Mouse (Mus musculus): ENCODE data around the gene March6. TPM values are rescaled to one million over a fixed set of nuclear protein-coding genes. Genes with fewer than 3 reads are reported as not detected.

March6 gene
- total RNA-seq, 1 experiment = 67.6 TPM

DNA sequence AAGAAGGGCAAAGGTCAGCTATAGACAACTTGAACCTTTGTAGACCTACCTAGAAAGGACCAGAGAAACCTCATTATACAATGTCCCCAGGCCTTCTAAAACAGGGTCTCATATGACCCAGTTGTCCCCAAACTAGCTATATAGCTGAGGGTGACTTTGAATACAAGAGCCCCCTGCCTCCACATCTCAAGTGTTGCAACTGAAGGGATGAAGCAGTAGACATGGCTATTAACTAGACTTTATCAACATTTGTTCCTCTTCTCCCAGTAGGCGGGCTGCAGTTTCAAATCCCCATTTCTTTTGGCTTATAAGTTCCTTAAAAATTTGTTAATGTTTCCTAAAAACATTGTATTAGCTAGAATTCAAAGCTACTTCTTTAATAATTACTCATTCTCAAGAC, 64.1 kb downstream of the March6 start:
- H3K36me3 ChIP-seq (ENCODE audit: control insufficient read depth, insufficient read depth, low read length, poor library complexity, severe bottlenecking) = peaks cover 1% of the 10 kb centered on the region
- H3K9me3 ChIP-seq (ENCODE audit: control insufficient read depth, insufficient read depth, low read depth, low read length) = no peaks in the 10 kb centered on the region
- TF ChIP-seq CHD2 (IDR thresholded peaks at IDR 0.05; ENCODE audit: low read depth, low read length) (no peak), HCFC1 (IDR thresholded peaks at IDR 0.05; ENCODE audit: borderline replicate concordance, insufficient read depth, low read length) (no peak), ZC3H11A (IDR thresholded peaks at IDR 0.05; ENCODE audit: borderline replicate concordance, low read depth, low read length) (no peak), MAFK (IDR thresholded peaks at IDR 0.05; ENCODE audit: insufficient read depth, low read depth, low read length) (no peak), ZNF384 (IDR thresholded peaks at IDR 0.05; ENCODE audit: low read depth, low read length) (no peak)
- no peaks in the 10 kb centered on the region for H3K4me1 ChIP-seq (ENCODE audit: control insufficient read depth in 2 of 2, insufficient read depth in 2 of 2, low read length in 2 of 2, poor library complexity in 1 of 2)
- H3K27ac ChIP-seq (ENCODE audit: insufficient read depth, low read depth, low read length, poor library complexity, severe bottlenecking) = no peak overlapping the region
- in situ Hi-C loops (cut with MboI; ENCODE audit: low sequenced_read_pairs in 2 of 2, unreplicated experiment in 2 of 2) = no loop called here
- no peak overlapping the region for H3K4me3 ChIP-seq (ENCODE audit: insufficient read depth in 1 of 2, low read depth in 1 of 2, low read length in 2 of 2, poor library complexity in 1 of 2, severe bottlenecking in 1 of 2)
- no peak for DNase-seq (ENCODE audit: low read depth, low spot score)
- no peak overlapping the region for H3K9ac ChIP-seq (ENCODE audit: insufficient read depth, low read depth, low read length, poor library complexity, severe bottlenecking)

DNA sequence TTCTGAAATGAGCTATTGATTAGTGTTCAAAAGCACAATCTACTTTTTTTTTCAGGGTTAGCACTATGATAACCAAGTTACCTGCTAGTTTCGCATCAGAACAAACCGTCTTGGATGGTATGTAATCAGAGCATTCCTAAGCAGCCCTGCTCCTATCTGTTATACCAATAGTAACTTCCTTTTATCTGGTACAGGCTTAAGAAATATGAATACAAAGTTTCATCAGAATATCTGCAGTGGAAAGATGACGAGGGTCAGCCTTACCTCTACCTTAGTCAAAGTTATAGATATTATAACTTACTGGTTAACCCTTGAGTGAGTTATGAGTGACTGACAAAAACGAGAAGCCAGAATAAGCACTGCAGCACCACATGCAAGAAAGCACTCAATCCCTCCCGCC, 64.6 kb downstream of the March6 start:
- H3K36me3 ChIP-seq (ENCODE audit: control insufficient read depth, insufficient read depth, low read length, poor library complexity, severe bottlenecking) = peaks cover 4% of the 10 kb centered on the region
- no peak overlapping the region for H3K4me3 ChIP-seq (ENCODE audit: insufficient read depth in 1 of 2, low read depth in 1 of 2, low read length in 2 of 2, poor library complexity in 1 of 2, severe bottlenecking in 1 of 2)
- no peak overlapping the region for H3K27ac ChIP-seq (ENCODE audit: insufficient read depth, low read depth, low read length, poor library complexity, severe bottlenecking)
- H3K4me1 ChIP-seq (ENCODE audit: control insufficient read depth in 2 of 2, insufficient read depth in 2 of 2, low read length in 2 of 2, poor library complexity in 1 of 2) = no peaks in the 10 kb centered on the region
- H3K9me3 ChIP-seq (ENCODE audit: control insufficient read depth, insufficient read depth, low read depth, low read length) = no peaks in the 10 kb centered on the region
- no peak for TF ChIP-seq HCFC1 (IDR thresholded peaks at IDR 0.05; ENCODE audit: borderline replicate concordance, insufficient read depth, low read length)
- no peak for TF ChIP-seq CHD2 (IDR thresholded peaks at IDR 0.05; ENCODE audit: low read depth, low read length)
- TF ChIP-seq ZNF384 (IDR thresholded peaks at IDR 0.05; ENCODE audit: low read depth, low read length) = no peak
- no peak for TF ChIP-seq ZC3H11A (IDR thresholded peaks at IDR 0.05; ENCODE audit: borderline replicate concordance, low read depth, low read length)
- no peak for TF ChIP-seq MAFK (IDR thresholded peaks at IDR 0.05; ENCODE audit: insufficient read depth, low read depth, low read length)
- in situ Hi-C loops (cut with MboI; ENCODE audit: low sequenced_read_pairs in 2 of 2, unreplicated experiment in 2 of 2) = no loop called here
- no peak overlapping the region for H3K9ac ChIP-seq (ENCODE audit: insufficient read depth, low read depth, low read length, poor library complexity, severe bottlenecking)
- DNase-seq (ENCODE audit: low read depth, low spot score) = no peak

DNA sequence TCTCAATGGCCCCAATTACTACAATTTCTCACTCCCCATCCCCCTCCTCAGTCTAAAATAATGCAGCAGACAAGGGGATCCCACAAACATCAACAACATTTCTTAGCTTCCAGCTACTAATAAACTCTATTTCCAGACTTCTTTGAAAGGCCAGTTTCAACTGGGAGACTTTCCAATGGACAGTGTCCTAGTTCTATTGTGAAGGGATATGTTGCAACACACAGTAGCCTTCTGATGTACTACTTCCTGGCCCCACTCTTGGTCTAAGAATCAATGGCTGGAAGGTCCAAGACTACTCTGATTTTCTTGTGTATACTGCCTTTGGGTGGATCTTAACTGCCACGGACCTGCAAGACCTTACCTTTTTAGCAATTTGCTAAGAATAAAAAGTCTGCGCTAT, 65.0 kb downstream of the March6 start:
- Histone ChIP-seq H3K4me3 (ENCODE audit: insufficient read depth in 1 of 2, low read depth in 1 of 2, low read length in 2 of 2, poor library complexity in 1 of 2, severe bottlenecking in 1 of 2) (no peak overlapping the region), H3K9me3 (ENCODE audit: control insufficient read depth, insufficient read depth, low read depth, low read length) (no peaks in the 10 kb centered on the region), H3K9ac (ENCODE audit: insufficient read depth, low read depth, low read length, poor library complexity, severe bottlenecking) (no peak overlapping the region), H3K36me3 (ENCODE audit: control insufficient read depth, insufficient read depth, low read length, poor library complexity, severe bottlenecking) (peaks cover 5% of the 10 kb centered on the region), H3K4me1 (ENCODE audit: control insufficient read depth in 2 of 2, insufficient read depth in 2 of 2, low read length in 2 of 2, poor library complexity in 1 of 2) (no peaks in the 10 kb centered on the region), H3K27ac (ENCODE audit: insufficient read depth, low read depth, low read length, poor library complexity, severe bottlenecking) (no peak overlapping the region)
- no peak for TF ChIP-seq ZNF384 (IDR thresholded peaks at IDR 0.05; ENCODE audit: low read depth, low read length)
- no peak for TF ChIP-seq CHD2 (IDR thresholded peaks at IDR 0.05; ENCODE audit: low read depth, low read length)
- TF ChIP-seq ZC3H11A (IDR thresholded peaks at IDR 0.05; ENCODE audit: borderline replicate concordance, low read depth, low read length) = no peak
- TF ChIP-seq HCFC1 (IDR thresholded peaks at IDR 0.05; ENCODE audit: borderline replicate concordance, insufficient read depth, low read length) = no peak
- no peak for TF ChIP-seq MAFK (IDR thresholded peaks at IDR 0.05; ENCODE audit: insufficient read depth, low read depth, low read length)
- in situ Hi-C loops (cut with MboI; ENCODE audit: low sequenced_read_pairs in 2 of 2, unreplicated experiment in 2 of 2) = no loop called here
- DNase-seq (ENCODE audit: low read depth, low spot score) = no peak

DNA sequence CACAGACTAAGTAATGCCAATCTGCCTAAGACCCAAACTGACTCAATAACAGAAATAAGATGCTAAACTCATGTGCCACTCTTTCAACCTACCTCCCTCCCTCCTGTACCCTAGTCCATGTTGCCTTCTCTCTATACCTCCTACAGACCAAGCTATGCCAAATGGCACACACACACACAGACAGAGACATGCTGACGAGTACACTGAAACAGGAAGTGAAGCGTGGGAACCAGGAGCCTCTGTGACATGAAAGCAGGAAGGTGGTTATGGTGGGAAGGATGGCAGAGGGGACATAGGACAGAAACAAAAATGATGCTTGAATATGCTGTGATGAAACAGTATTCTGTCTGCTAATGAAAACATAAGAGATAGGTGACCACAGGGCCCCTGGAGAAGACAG, 70.3 kb downstream of the March6 start:
- in situ Hi-C loops (cut with MboI; ENCODE audit: low sequenced_read_pairs in 2 of 2, unreplicated experiment in 2 of 2) = no loop called here
- peaks cover 16% of the 10 kb centered on the region for H3K36me3 ChIP-seq (ENCODE audit: control insufficient read depth, insufficient read depth, low read length, poor library complexity, severe bottlenecking)
- H3K9ac ChIP-seq (ENCODE audit: insufficient read depth, low read depth, low read length, poor library complexity, severe bottlenecking) = no peak overlapping the region
- H3K9me3 ChIP-seq (ENCODE audit: control insufficient read depth, insufficient read depth, low read depth, low read length) = no peaks in the 10 kb centered on the region
- no peaks in the 10 kb centered on the region for H3K4me1 ChIP-seq (ENCODE audit: control insufficient read depth in 2 of 2, insufficient read depth in 2 of 2, low read length in 2 of 2, poor library complexity in 1 of 2)
- H3K27ac ChIP-seq (ENCODE audit: insufficient read depth, low read depth, low read length, poor library complexity, severe bottlenecking) = no peak overlapping the region
- no peak for TF ChIP-seq ZC3H11A (IDR thresholded peaks at IDR 0.05; ENCODE audit: borderline replicate concordance, low read depth, low read length)
- TF ChIP-seq ZNF384 (IDR thresholded peaks at IDR 0.05; ENCODE audit: low read depth, low read length) = no peak
- no peak overlapping the region for H3K4me3 ChIP-seq (ENCODE audit: insufficient read depth in 1 of 2, low read depth in 1 of 2, low read length in 2 of 2, poor library complexity in 1 of 2, severe bottlenecking in 1 of 2)
- no peak for DNase-seq (ENCODE audit: low read depth, low spot score)

DNA sequence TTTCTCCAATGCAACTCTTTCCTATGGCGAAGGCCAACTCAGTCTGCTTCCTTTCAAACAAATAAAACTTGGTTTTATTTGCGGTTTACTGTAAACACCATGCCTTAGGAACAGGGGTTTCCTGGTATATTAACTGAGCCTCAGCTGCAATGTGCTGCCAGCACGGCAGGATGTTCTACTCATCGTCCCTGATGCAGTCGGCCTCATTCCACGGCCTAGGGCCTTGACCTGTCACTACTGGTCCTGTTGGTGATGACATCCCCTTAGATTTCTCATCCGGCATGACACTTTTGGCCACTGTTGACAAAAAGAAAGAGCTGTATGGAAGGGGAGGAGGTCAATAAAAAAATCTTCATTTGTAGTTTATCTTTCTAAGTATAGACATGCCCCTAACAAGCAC, 72.8 kb downstream of the March6 start:
- no peaks in the 10 kb centered on the region for H3K9me3 ChIP-seq (ENCODE audit: control insufficient read depth, insufficient read depth, low read depth, low read length)
- H3K4me3 ChIP-seq (ENCODE audit: insufficient read depth in 1 of 2, low read depth in 1 of 2, low read length in 2 of 2, poor library complexity in 1 of 2, severe bottlenecking in 1 of 2) = no peak overlapping the region
- peaks cover 0 to 2% of the 10 kb centered on the region in 2 experiments; a peak in 2 of 4 replicates for H3K4me1 ChIP-seq (ENCODE audit: control insufficient read depth in 2 of 2, insufficient read depth in 2 of 2, low read length in 2 of 2, poor library complexity in 1 of 2)
- peaks cover 16% of the 10 kb centered on the region for H3K36me3 ChIP-seq (ENCODE audit: control insufficient read depth, insufficient read depth, low read length, poor library complexity, severe bottlenecking)
- no peak overlapping the region for H3K27ac ChIP-seq (ENCODE audit: insufficient read depth, low read depth, low read length, poor library complexity, severe bottlenecking)
- no peak for TF ChIP-seq ZNF384 (IDR thresholded peaks at IDR 0.05; ENCODE audit: low read depth, low read length)
- TF ChIP-seq ZC3H11A (IDR thresholded peaks at IDR 0.05; ENCODE audit: borderline replicate concordance, low read depth, low read length) = no peak
- TF ChIP-seq MAFK (IDR thresholded peaks at IDR 0.05; ENCODE audit: insufficient read depth, low read depth, low read length) = no peak
- no peak for TF ChIP-seq CHD2 (IDR thresholded peaks at IDR 0.05; ENCODE audit: low read depth, low read length)
- TF ChIP-seq HCFC1 (IDR thresholded peaks at IDR 0.05; ENCODE audit: borderline replicate concordance, insufficient read depth, low read length) = no peak
- in situ Hi-C loops (cut with MboI; ENCODE audit: low sequenced_read_pairs in 2 of 2, unreplicated experiment in 2 of 2) = no loop called here
- no peak overlapping the region for H3K9ac ChIP-seq (ENCODE audit: insufficient read depth, low read depth, low read length, poor library complexity, severe bottlenecking)
- no peak for DNase-seq (ENCODE audit: low read depth, low spot score)

All from ES-E14 (cell line).